Mouse (Mus musculus): ENCODE data around the gene Foxr1.
"Not testable (repeated sequence)": the region's sequence is repeated elsewhere in the genome, so short reads cannot be mapped to it uniquely, and the experiment has no call there.

The Foxr1 gene

DNA sequence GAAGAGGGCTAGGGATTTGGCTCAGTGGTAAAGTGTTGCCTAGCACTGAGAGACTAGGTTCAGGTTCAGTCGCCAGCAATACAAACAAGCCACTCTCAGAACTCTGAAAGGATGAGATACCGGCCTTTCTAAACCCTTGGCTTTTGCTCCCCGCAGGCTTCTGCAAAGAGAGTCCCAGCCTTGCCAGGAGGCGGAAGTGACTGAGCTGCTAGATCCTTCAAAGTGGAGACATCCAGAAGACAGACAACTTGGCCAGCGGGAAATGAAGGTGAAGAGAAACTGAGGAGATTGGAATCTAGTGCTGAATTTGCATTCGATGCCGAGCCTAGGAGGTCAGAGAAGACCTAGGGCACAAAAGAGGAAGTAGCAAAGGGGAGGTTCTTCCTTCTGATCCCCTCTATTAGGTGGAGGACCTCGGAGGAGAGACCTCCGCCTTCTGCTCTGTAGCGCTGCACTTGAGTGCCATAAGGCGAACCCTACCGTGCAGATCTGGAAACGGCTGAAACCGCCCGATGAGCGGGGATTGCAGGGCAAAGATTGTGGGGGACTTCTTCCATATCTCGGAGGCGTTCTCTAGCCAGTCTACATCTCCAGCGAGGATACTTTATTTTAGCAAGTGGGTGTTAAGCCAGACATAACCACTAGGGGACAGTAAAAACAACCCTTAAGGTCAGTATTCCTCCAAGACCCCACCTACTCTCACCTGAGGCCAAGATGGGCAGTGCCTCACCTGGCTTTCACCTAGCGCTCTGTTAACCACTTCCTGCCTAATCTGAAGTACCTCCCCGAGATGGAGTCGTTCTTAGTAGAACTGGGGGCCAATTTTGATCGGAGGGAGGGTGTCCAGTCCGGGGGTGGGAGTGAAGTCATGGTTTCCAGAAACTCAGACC is 36.6 kb upstream of the Foxr1 start:
- DNase-seq (ENCODE audit: extremely low spot score, low read depth, low spot score), result no peak

DNA sequence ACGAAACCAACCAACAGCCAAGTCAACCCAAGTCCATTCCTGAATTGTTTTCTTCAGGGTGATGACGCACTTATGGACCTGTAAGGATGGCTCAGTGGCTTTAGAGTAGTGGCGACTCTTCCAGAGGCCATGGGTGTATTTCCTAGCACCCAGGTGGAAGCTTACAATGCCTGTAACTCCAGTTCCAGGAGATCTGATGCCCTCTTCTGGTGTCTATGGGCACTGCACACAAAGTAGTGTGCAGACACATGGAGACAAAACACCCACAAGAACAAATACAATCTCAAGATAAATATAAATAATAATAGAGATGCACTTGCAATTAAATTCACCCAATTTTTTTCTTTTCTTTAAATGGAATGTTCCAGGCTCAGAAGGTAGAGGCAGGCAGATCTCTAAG is 35.0 kb upstream of the Foxr1 start:
- no peak for DNase-seq (ENCODE audit: extremely low spot score, low read depth, low spot score)

DNA sequence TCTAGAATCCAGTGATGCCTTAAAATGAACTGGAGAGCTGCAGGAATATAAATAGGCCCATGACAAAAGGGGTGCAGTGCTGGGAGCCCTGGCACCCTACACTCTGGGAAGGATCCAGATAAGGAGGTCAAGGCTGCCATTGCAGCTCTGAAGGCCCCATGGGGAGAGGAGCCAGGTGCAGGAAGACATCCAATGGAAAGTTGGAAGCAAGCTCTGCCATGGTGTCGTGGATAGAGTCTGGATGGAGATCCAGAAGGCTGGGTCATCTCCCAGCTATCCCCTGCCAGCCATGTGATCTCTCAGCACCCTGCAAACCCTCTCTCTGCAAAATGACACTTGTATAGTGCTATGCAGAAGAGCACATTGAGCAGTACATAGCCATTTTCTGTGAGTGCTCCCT is 33.4 kb upstream of the Foxr1 start:
- no peak for DNase-seq (ENCODE audit: extremely low spot score, low read depth, low spot score)

DNA sequence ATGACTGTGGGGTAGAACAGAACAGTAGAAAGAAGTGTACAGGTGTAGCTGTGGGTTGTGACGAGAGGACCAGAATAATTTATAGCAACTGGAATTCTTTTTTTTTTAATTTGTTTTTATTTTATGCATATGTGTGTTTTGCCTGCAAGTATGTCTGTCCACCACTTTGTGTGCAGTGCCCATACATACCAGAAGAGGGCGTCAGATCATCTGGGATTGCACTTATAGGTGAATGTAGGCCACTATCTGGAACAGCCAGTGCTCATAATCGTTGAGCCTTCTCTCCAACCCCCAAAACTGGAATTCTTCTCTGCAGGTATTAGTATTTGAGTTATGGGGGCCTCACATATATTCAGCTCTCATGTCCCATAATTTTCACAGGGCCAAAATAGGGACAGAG is 32.2 kb upstream of the Foxr1 start:
- DNase-seq (ENCODE audit: extremely low spot score, low read depth, low spot score), result no peak

DNA sequence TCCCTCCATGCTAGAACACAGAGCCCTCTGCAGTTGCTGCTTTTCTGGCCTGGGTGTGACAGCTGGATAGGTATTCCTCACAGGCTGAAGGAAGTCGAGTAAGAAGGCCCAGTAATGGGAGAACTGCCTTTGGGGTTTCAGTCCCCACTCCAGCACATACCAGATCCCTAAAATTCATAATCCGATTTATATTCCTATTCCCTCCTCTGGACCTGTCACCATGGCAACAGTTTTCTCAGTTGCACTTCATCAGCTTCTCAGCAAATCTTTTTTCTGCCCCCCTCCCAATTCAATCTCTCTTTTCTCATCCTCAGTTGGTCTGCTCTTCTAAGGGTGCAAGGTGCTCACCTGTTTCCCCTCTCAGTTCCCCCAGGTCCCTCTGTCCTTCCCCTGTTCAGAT is 27.9 kb upstream of the Foxr1 start:
- no peak for DNase-seq (ENCODE audit: extremely low spot score, low read depth, low spot score)

DNA sequence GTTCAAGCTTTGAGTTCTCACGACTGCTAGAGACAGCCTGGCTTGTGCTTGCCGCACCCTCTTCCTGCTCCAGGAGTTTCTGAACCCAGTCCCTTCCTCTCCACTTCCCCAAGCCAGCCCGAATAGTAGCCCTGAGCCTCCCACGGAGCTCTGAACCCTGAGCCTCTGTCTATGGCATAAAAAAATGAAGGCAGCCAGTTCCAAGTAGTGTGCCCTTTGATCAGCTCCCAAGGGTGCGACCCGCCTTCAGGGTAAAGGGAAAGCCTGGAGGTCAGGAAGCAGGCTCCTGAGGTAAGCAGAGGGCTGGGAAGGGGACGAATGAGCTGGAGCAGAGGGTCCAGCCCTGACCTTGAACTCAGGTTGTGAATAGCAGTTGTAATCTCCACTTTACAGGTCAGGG is 27.3 kb upstream of the Foxr1 start:
- no peak for DNase-seq (ENCODE audit: extremely low spot score, low read depth, low spot score)

DNA sequence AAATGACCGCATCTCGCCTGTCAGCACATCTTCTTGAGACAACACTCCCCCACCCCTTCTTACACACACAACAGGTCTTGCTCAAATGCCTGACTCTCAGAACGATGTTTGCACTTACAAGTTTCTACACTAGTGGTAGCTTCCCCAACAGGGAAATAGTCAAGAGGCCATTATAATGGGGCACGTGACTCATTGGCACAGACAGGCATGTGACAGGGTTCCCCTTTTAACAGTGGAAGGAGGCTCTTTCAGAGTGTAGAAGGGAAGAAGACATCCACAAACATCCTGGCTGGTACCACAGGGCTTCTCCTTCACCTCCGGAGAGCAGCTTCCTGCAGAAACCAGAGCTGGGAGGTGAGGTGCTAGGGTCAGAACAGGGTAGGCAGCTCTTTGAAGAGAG is 21.0 kb upstream of the Foxr1 start:
- DNase-seq (ENCODE audit: extremely low spot score, low read depth, low spot score), result no peak

DNA sequence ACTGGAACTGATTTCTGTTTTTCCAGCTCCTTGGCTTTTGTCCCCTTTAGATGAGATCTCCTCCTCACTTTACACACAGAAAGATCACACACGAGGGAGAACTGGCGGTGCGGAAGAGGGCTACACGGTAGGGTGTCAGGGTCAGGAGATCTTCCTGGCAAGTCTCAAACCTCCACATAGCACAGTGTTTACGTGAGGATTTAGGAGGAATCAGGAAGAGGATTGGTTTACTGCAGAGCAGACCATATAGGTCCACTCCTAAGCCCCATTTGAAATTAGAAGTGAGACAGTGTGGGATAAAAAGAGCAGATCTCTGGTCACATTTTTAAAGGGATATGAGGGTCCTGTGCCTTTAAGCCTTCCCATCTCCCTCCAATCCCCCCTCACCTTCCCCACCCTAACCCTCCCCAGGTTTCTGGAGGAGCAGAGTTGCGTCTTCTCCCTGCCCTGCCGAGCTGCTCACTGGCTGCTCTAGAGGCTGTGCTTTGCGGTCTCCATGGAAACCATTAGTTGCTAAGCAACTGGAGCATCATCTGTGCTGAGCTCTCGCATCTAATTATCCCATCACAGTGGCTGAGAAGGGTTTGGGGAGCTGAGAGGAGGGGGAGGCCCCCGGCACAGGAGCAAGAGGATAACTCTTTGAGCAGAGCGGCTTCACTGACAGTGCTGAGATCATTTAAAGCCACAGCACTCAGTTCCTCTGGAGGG is 16.3 kb upstream of the Foxr1 start:
- DNase-seq (ENCODE audit: extremely low spot score, low read depth, low spot score), result peak; percentile 41

DNA sequence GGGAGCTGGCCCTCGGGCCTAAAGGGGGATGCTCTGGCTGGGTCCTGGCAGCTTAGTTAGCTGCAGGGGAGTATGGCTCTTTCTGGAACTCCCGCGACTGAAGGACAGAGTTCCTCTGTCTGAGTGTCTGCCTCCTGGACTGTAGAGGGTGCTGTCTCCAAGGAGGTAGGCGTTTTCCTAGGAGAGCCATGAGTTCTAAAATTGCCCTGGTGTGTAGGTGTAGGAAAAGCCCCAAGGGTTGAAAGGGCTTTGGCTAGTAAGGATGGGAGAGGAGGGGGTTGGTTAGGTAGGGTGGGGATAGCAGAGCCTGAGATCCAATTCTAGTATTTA is 13.9 kb upstream of the Foxr1 start, which contains the start of gene Upk2:
TSS of gene Upk2 (minus strand) at position 86 of the 330 bp plus-strand sequence.
- DNase-seq (ENCODE audit: extremely low spot score, low read depth, low spot score), result no peak

DNA sequence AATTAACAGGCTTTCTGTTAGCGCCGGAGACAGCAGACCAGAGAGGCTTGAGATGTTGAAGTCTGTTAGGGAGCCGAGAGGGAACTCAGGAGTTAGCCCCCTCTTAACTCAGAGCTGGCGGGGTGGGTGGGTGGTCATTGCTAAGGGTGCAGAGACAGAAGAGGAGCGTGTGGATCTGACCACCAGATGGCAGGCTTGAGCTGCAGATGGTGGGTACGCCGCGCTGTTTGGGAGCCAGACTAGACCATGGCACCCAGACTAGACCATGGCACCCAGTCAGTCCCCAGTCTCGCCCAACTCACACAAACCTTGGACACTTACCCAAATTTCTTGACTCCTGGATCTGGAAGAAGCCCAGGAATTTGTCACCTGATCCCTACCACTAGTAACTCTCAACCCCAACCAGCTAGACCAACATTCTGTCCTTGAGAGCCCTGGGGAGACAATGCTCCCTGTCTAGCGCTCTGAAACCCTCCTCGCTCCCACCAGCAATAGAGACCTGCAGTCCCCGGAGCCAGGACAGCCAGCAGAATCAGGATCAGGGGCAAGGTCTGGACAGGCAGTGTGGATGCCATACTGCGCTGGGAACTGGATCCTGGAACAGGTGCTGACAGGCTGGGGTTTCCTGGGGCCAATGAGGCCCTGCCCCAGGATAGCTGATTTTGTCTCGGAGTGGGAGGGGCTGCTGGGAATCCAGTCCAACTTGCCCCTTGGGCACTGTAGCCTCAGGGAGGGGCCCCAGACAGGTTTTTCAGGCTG is 13.4 kb upstream of the Foxr1 start:
- peak; percentile 47 for DNase-seq (ENCODE audit: extremely low spot score, low read depth, low spot score)

DNA sequence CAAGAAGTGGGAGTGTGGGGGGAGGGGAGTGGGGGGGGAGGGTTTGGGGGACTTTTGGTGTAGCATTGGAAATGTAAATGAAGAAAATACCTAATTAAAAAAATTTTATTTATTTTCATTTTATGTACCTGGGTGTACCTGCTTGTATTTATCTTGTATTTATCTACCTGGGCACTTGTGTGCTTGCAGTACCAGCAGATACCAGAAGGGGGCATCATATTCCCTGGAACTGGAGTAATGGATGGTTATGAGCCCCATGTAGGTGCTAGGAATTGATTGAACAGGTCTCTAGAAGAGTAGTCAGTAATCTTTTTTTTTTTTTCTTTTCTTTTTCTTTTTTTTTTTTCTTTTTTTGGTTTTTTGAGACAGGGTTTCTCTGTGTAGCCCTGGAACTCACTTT is 9.5 kb upstream of the Foxr1 start:
- DNase-seq (ENCODE audit: extremely low spot score, low read depth, low spot score), result no peak

DNA sequence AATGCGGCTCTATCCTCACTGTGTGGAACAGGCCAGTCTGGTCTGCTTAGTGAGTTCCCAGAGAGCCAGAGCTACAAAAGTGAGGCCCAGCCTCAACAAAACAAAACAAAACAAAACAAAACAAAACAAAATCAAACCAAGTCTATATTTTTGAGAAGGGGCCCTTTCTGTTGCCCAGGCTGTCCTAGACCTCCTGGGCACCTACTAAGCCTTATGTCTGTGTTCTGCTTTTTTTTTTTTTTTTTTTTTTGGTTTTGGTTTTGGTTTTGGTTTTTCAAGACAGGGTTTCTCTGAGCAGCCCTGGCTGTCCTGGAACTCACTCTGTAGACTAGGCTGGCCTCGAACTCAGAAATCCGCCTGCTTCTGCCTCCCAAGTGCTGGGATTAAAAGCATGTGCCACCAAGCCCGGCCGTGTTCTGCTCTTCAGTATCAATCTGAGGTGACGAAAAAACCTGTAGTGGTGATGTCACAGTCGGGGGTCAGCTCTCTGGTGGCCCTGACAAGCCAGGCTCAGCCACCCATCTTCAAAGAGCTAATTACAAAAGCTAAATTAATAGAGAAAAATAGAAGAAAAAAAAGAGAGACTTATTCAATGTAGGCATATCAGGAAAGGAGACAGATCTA is 3.6 kb upstream of the Foxr1 start:
- not testable (repeated sequence) for DNase-seq (ENCODE audit: extremely low spot score, low read depth, low spot score)

DNA sequence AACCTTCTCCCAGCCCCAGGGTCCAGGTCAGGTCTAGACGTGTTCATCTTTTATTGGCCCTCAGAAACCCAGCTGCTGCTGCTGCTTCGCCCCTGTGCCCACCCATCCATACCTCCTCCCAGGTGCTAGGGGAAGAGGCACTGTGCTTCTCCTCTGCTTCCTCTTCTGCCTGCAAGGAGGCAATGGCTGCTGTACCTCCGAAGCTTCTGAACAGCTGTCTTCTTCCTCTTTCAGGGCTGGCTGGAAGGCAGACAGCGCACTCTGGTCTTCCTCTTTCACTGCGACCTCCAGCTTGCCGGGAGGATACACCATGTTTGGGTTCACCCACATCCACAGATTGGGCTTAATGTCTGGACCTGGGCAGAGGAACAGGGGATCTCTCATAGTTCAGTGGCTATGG is 5.2 kb downstream of the Foxr1 start:
- DNase-seq (ENCODE audit: extremely low spot score, low read depth, low spot score), result no peak

DNA sequence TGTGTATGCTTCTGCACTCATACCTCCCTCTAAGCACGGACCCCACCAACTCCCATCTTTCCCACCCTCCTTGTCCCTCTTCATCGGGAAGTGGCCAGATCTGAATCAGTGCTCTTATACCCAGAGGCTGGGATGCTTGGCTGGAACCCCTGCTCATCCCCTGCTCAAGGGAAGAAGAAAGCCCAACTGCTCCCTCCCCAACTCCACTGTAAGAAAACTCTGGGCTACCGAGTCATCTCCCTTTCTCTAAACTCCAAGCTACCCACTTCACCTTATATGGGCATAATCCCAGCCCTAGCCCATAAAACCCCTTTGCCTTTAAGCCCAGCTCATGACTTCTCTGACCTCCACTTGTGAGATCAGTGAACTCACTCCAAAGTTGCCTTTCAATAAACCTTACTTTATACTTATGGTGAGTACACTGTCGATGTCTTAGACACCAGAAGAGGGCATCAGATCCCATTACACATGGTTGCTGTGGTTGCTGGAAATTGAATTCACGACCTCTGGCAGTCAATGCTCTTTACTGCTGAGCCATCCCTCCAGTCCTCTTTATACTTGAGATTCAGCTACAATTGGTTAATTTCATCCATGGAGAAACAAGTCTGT is 8.3 kb downstream of the Foxr1 start:
- no peak for DNase-seq (ENCODE audit: extremely low spot score, low read depth, low spot score)

DNA sequence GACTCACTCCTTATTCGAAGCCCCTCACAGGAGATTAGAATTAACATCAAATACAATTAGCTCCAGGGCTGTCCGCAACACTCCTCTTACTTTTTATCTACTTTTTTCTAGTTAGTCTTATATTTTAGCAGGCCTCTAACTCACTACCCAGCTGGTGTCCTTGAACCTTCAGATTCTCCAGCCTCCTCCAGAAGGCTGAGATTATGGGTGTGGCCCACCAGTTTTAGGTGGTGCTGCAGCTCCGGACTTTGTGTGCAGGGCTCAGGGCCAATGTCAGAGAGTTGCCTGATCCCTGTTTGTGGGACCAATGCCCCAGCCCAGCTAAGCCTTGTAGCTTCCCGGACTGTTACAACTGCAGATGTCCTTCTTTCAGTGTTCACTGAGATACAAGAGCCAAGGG is 17.4 kb downstream of the Foxr1 start:
- DNase-seq (ENCODE audit: extremely low spot score, low read depth, low spot score), result no peak

DNA sequence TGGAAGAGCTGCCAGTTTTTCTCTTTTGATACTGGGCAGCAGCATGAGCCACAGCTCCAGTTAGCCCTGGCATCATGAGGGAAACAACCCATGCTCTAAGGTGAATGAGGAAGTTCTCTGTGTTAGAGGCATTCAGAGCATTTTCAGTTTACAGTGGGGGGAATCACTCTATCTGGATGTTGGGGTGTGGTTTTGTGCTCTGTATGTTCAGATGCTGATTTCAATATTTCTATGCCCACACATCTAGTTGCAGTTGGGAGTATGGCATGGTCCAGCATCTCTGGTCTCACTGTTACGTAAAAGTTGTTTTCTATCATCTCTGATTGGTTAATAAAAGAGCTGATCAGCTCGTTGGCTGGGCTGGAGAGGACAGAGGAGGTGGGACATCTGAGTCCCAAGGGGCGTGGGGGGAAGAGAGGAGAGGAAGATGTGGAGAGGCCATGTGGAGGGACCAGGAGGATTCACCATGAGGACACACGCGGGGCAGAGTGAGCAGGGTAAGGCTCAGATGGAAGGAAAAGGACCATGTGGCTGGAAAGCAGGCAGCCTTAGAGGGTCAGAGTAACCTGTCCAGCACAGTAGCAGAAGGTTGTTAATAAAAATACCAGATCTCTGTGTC is 20.5 kb downstream of the Foxr1 start:
- DNase-seq (ENCODE audit: extremely low spot score, low read depth, low spot score), result no peak

DNA sequence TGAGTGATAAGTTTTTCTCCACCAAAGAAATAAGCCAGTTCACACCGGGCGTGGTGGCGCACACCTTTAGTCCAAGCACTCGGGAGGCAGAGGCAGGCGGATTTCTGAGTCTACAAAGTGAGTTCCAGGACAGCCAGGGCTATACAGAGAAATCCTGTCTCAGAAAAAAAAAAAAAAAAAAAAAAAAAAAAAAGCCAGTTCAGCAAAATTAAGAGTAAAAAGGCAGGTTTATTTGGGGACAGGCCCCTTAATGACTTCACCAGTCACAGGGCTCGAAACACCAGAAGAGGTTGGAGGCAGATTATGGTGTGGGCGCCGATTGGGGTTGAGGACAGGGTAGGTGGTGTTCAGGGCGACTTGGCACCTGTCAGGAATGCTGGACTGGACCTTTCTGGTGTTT is 21.2 kb downstream of the Foxr1 start:
- DNase-seq (ENCODE audit: extremely low spot score, low read depth, low spot score), result not testable (repeated sequence)

DNA sequence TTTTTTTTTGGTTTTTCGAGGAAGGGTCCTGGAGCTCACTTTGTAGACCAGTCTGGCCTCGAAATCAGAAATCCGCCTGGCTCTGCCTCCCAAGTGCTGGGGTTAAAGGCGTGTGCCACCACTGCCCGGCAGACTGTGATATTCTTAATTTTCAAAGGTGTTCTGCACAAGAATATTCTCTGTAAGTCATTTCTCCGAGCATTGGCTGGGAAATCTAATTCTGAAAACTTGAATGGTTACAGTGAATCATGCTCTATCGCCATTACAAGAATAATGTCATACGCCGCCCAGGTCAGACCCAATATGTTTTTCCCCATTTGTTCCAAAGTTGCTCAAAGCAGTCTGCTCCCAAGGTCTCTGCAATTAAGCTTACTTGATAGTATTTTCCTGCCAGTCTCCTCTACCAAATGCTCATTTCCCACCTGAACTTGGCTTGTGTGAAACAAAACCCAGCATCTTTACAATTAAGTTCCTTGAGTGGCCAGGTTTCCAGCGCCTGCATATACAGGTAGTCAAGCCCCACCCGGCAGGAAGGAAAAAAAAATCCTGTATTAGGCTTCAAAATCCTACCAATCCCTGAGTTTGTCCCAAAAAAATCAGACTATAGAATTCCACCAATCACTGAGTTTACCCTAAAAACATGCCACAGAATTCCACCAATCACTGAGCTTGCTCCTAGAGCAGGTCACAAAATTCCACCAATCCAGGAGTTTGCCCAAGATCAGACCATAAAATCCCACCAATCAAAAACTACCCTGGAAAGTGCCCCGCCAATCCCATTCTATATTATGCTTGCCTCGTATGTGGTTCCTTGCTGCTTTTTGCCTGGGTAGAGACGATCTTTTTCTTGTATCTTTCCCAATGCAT is 22.2 kb downstream of the Foxr1 start, which contains the start of gene Ccdc84:
TSS of gene Ccdc84 (minus strand) at position 51 of the 867 bp plus-strand sequence.
- DNase-seq (ENCODE audit: extremely low spot score, low read depth, low spot score), result no peak

DNA sequence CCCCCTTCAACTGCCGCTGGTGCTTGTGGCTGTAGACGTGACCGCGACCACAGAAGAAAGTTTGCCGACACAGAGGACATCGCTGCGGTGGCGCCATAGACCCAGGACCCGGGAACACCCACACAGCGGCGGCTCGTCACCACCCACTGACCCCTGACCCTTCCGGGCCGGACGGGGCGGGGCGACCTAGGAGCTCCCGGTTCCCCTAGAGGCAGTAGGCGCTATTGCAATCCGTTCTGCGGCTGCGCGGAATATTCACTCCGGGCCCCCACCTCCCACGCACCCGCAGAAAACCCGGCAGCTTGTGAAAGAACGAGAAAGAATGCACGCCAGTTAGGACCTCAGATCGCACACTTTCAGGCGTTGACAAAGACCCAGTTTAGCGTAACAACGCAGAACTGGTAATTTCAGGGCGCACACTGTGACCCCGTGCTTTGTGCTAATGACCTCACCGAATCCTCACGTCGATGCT is 23.0 kb downstream of the Foxr1 start:
- peak; percentile 83 for DNase-seq (ENCODE audit: extremely low spot score, low read depth, low spot score)

Measured in hindlimb bud, embryonic 11.5 days (tissue).